Comparison of ENCODE assay signal across 8 mouse cellular contexts in genomic region chr4:152313211-152313632, GRCm38 (mm10). TPM values are rescaled to one million over a fixed set of nuclear protein-coding genes. Genes with fewer than 3 reads are reported as not detected.
DNase-seq lines count a peak whose midpoint lies in the region; ATAC-seq and TF ChIP-seq lines count a peak whose summit lies in the region.
"Had no signal": no experiment of that assay in that cellular context is flagged by ENCODE, and none has a peak within 500 bp of the region (broad histone marks: within the 10 kb centered on the region; RNA-seq: fewer than 3 reads in every experiment).

No protein-coding gene starts in this region.

- peak overlapping the region; percentile 62 for H3K4me2 ChIP-seq in lung, embryonic 14.5 days
- peak overlapping the region; percentile 71 for H3K4me2 ChIP-seq in hindbrain, embryonic 14.5 days (replicated peaks)

- no peaks in the 10 kb centered on the region for H3K4me1 ChIP-seq in lung, embryonic 14.5 days (ENCODE audit: insufficient read depth)
- peaks cover 21% of the 10 kb centered on the region; the same call in 1 of the 2 replicates for H3K4me1 ChIP-seq in hindbrain, embryonic 14.5 days (replicated peaks; ENCODE audit: control insufficient read depth, insufficient read depth, low read length)
- peaks cover 38% of the 10 kb centered on the region for H3K4me1 ChIP-seq in midbrain, embryonic 10.5 days

- WGBS in lung, embryonic 14.5 days: under 1% methylated on average over 29 of the region's 29 CpGs
- WGBS in hindbrain, embryonic 14.5 days: under 1% methylated on average over 29 of the region's 29 CpGs
- under 1% methylated on average over 29 of the region's 29 CpGs for WGBS in midbrain, embryonic 10.5 days

- no peak overlapping the region for H3K9ac ChIP-seq in lung, embryonic 14.5 days
- H3K9ac ChIP-seq in hindbrain, embryonic 14.5 days: peak overlapping the region; percentile 56

- no peaks in the 10 kb centered on the region for H3K9me3 ChIP-seq in lung, embryonic 14.5 days (ENCODE audit: low read depth, low read length)
- no peaks in the 10 kb centered on the region for H3K9me3 ChIP-seq in hindbrain, embryonic 14.5 days (ENCODE audit: control insufficient read depth, low read length)
- no peaks in the 10 kb centered on the region for H3K9me3 ChIP-seq in midbrain, embryonic 10.5 days (replicated peaks)

- peaks cover 6% of the 10 kb centered on the region; the same call in 1 of the 2 replicates for H3K36me3 ChIP-seq in lung, embryonic 14.5 days (ENCODE audit: insufficient read depth)
- peaks cover 8% of the 10 kb centered on the region; the same call in 1 of the 2 replicates for H3K36me3 ChIP-seq in hindbrain, embryonic 14.5 days (replicated peaks; ENCODE audit: control insufficient read depth, insufficient read depth)
- H3K36me3 ChIP-seq in midbrain, embryonic 10.5 days: peaks cover 3% of the 10 kb centered on the region

- no peak overlapping the region for H3K27ac ChIP-seq in lung, embryonic 14.5 days (ENCODE audit: low read depth)
- no peak overlapping the region for H3K27ac ChIP-seq in hindbrain, embryonic 14.5 days
- 0 out of 2 replicates have a peak overlapping the region, but pooled peaks have one; percentile 23 for H3K27ac ChIP-seq in midbrain, embryonic 10.5 days (replicated peaks)

- DNase-seq in lung, embryonic 14.5 days: peak; percentile 48
- no peak for DNase-seq in lung, postnatal 25 days (ENCODE audit: low spot score)
- peak; percentile 58 for DNase-seq in embryo, embryonic 10.5 days (ENCODE audit: low spot score)
- no peak for DNase-seq in hindbrain, embryonic 14.5 days (ENCODE audit: low spot score)
- peak; percentile 56 for DNase-seq in midbrain, embryonic 10.5 days (ENCODE audit: low spot score)
- no peak for DNase-seq in thymus, adult 18-20 months
- no peak for DNase-seq in cerebellum, postnatal 14 days

- no peak for TF ChIP-seq CTCF in lung, embryonic 14.5 days (IDR thresholded peaks at IDR 0.05; ENCODE audit: low read depth)

- H3K4me3 ChIP-seq in lung, embryonic 14.5 days (ENCODE audit: low read depth, low read length): peak overlapping the region; percentile 32
- peak overlapping the region; percentile 36 for H3K4me3 ChIP-seq in hindbrain, embryonic 14.5 days (replicated peaks; ENCODE audit: low read length)
- peak overlapping the region; percentile 52 for H3K4me3 ChIP-seq in midbrain, embryonic 10.5 days
- H3K4me3 ChIP-seq: erythroblast, embryonic 14.5 days had no signal

- peak; percentile 33; the same call in 1 of the 2 replicates for ATAC-seq in lung, embryonic 14.5 days (ENCODE audit: insufficient read depth)
- ATAC-seq in hindbrain, embryonic 14.5 days (ENCODE audit: low FRiP score): peak; percentile 49

- peaks cover 71% of the 10 kb centered on the region for H3K27me3 ChIP-seq in lung, embryonic 14.5 days (ENCODE audit: insufficient read depth, low read length)
- H3K27me3 ChIP-seq in hindbrain, embryonic 14.5 days (ENCODE audit: control insufficient read depth, insufficient read depth, low read length): peaks cover 86% of the 10 kb centered on the region
- H3K27me3 ChIP-seq in midbrain, embryonic 10.5 days (ENCODE audit: low read depth, poor library complexity, severe bottlenecking): peaks cover 90% of the 10 kb centered on the region

RNA-seq across cellular contexts. Expression of gene Rnf207, which starts 5.6 kb away (rescaled TPM):
- polyA plus RNA-seq in lung, embryonic 14.5 days (2014; fragmentation: Nextera tagmentation; extraction: Ambion mirVana): 0.36 and 0.65 TPM in 2 replicates
- 5.6 and 6.9 TPM in 2 replicates for polyA plus RNA-seq in hindbrain, embryonic 14.5 days (2014; fragmentation: Nextera tagmentation; extraction: Ambion mirVana)
- polyA plus RNA-seq in midbrain, embryonic 10.5 days (2016; fragmentation: Nextera tagmentation; extraction: Ambion mirVana): 1.5 and 2.4 TPM in 2 replicates

RNA-seq across cellular contexts. Expression of gene Rpl22, which starts 12.3 kb away (rescaled TPM):
- 428 and 464 TPM in 2 replicates for polyA plus RNA-seq in lung, embryonic 14.5 days (2014; fragmentation: Nextera tagmentation; extraction: Ambion mirVana)
- 154 and 178 TPM in 2 replicates for polyA plus RNA-seq in hindbrain, embryonic 14.5 days (2014; fragmentation: Nextera tagmentation; extraction: Ambion mirVana)
- polyA plus RNA-seq in midbrain, embryonic 10.5 days (2016; fragmentation: Nextera tagmentation; extraction: Ambion mirVana): 282 and 358 TPM in 2 replicates

RNA-seq across cellular contexts. Expression of gene Icmt, which starts 16.2 kb away (rescaled TPM):
- polyA plus RNA-seq in lung, embryonic 14.5 days (2014; fragmentation: Nextera tagmentation; extraction: Ambion mirVana): 31.2 and 31.8 TPM in 2 replicates
- 20.6 and 22.8 TPM in 2 replicates for polyA plus RNA-seq in hindbrain, embryonic 14.5 days (2014; fragmentation: Nextera tagmentation; extraction: Ambion mirVana)
- 26.8 and 27.6 TPM in 2 replicates for polyA plus RNA-seq in midbrain, embryonic 10.5 days (2016; fragmentation: Nextera tagmentation; extraction: Ambion mirVana)

RNA-seq across cellular contexts. Expression of gene Hes3, which starts 21.8 kb away (rescaled TPM):
- not detected in 2 replicates for polyA plus RNA-seq in lung, embryonic 14.5 days (2014; fragmentation: Nextera tagmentation; extraction: Ambion mirVana)
- polyA plus RNA-seq in hindbrain, embryonic 14.5 days (2014; fragmentation: Nextera tagmentation; extraction: Ambion mirVana): 0.24 and 1.2 TPM in 2 replicates
- 26.3 and 30.9 TPM in 2 replicates for polyA plus RNA-seq in midbrain, embryonic 10.5 days (2016; fragmentation: Nextera tagmentation; extraction: Ambion mirVana)
- polyA plus RNA-seq: erythroblast, embryonic 14.5 days had no signal

RNA-seq across cellular contexts. Expression of gene Chd5, which starts 25.2 kb away (rescaled TPM):
- polyA plus RNA-seq in lung, embryonic 14.5 days (2014; fragmentation: Nextera tagmentation; extraction: Ambion mirVana): 0.03 and 0.07 TPM in 2 replicates
- polyA plus RNA-seq in hindbrain, embryonic 14.5 days (2014; fragmentation: Nextera tagmentation; extraction: Ambion mirVana): 41.9 and 46.7 TPM in 2 replicates
- polyA plus RNA-seq in midbrain, embryonic 10.5 days (2016; fragmentation: Nextera tagmentation; extraction: Ambion mirVana): 0.07 and 0.12 TPM in 2 replicates

Comparison
In these comparisons a context has a peak if more than half of its experiments do, and no peak if none do; other contexts are left out.
1. DNase-seq: peak in lung, embryonic 14.5 days (single experiment), embryo, embryonic 10.5 days (single experiment) and midbrain, embryonic 10.5 days (single experiment); none in lung, postnatal 25 days (single experiment), hindbrain, embryonic 14.5 days (single experiment), thymus, adult 18-20 months (0 of 2) and cerebellum, postnatal 14 days (0 of 2).
2. Peak in every context shown above with its lines, with median percentiles within 50 percentile points of each other: H3K4me3 ChIP-seq.